Mouse (Mus musculus): ENCODE data around the gene Pik3r5. TPM values are rescaled to one million over a fixed set of nuclear protein-coding genes. Genes with fewer than 3 reads are reported as not detected.

The Pik3r5 gene
- total RNA-seq, 2 experiments from 2014 or later = 2.4 to 2.8 TPM

DNA sequence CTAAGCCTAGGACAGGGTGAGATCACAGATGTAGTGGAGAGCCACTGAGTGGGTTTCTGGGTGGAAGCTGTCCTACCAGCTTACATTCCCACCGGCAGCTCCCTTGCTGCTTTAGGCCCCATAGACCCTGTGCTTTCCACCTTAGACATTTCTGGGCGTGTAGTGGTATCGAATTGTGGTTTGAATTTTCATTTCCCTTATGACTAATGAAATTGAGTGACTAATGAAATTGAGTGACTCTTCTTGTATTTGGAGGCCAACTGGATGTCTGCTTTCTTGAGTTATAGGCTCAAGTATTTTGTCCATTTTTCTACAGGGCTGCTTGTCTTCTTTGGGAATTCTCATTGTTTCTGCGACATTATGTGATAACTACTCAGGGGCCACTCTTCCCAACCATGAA, 14.6 kb downstream of the Pik3r5 start:
- DNase-seq (ENCODE audit: low spot score in 2 of 2) = no peak

DNA sequence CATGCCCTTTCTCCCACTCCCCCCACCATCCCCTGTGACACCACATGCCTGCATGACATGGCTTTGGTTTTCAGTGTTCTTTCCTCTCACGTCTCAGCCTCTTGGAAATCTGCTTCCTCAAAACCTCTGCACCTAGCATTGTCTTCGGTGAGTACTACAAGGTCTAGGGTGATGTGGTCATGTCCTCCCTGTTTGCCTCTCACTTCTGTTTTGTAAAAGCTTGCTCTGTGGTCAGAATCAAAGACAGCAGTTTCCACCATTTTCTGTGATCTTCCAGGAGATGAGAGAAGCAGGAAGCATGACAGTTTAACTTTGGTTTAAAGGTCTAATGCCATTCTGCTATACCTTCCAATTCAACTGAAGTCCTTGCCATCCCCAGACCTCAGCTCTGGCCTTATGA, 15.3 kb downstream of the Pik3r5 start:
- DNase-seq (ENCODE audit: low spot score in 2 of 2) = no peak

DNA sequence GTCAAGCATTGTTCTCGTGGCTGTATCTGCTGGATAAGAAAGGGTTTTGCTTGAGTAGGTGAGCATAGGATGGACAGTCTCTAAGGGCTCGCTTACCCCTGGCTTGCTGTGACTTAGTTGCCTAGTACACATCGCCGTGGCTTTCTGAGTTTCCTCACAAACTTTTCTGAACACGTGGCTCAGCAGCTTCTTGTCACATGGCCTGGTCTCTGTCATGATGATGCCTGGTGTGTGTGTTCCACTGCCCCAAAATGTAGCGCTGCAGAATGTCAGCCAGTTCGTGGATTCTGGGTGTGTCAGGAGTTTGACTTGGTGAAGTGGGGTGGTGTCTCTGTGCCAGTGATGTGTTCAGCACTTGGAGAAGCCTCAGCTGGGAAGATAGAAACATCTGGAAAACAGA, 16.4 kb downstream of the Pik3r5 start:
- no peak for DNase-seq (ENCODE audit: low spot score in 2 of 2)

DNA sequence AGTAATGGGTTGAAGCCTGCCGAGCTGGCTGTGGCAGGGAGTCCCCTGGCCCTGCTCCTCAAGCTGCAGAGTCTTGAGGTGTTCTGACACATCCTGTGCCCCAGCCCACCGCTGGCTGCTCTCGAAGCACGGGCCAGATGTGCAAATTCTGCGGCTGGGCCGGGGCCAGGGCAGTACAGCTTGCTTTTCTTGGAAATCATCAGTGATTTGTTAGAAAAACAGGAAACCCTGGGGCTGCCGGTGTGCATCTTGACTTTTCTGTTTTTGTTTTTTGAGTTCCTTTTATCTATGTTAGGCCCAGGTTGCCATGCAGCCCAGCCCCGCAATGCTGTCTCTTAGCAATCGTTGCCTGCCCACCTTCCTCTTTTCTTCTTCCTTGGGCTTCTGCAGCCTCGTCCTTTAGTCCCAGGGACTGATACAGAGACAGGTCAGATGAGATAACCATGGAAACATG, 19.4 kb downstream of the Pik3r5 start:
- no peak for DNase-seq (ENCODE audit: low spot score in 2 of 2)

DNA sequence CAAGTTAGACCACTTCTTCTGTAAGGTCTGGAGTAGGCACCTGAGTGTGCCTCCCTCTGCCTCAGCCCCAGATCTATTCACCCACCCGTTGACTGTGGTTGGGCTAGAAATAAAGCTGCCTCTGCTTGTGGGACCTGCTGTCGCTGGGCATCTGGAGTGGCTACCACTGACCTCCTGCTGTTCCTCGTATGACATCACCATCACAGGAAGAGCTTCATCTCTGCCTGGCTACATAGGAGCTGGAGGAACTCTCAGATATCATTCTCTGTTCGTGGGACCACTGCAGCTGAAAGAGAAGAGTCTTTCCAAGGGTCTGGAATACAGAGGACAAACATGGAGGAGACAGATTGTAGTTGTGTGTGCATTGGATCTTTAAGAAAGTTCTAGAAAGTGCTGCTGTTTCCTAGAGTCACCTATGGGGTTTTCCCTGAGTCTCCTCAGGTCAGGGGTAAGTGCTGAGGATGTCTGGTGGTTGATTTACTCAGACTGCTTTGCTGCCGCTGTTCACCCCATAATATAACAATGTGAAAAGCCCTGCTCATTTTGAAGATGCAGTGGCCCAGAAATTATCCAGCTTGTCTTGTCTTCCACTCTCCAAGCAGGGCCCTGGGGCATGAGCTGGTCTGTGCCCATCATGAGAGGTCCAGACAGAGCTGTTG, 20.0 kb downstream of the Pik3r5 start:
- DNase-seq (ENCODE audit: low spot score in 2 of 2) = no peak

DNA sequence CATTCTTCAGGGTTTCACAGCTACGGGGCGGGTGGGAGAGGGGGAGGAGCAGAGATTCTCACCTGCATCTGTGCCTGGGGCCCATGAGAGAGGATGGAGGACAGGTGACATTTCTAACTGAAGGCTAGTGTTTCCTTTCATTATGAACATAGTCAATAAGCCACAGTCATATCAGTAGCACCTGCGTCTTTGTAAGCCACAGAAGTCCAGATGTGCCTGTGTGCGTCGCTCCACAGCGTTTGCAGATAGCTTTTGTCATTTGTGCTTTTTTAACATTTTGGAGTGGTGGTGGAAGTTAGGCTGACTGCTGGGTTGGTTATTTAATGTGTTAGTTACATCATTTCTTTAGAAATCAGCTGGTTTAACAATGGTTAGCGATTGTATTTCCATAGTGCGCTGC, 20.8 kb downstream of the Pik3r5 start:
- DNase-seq (ENCODE audit: low spot score in 2 of 2) = no peak

DNA sequence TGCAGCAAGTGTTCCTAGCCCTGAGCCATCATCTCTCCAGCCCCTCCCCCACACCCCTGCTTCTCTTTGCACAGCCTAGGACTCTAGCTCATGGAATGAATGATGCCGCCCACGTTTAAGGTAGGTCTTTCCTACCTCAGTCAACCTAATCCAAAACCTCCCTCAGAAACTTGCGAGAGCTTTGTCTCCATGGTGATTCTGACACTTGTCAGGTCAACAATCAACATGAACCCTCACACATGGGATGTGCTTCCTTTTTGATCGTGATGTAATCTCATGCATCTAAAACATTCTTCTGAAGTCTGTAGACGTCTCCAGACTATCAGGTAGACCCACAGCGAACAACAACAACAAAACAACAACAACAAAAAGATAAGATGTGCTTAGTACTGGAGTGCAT, 21.4 kb downstream of the Pik3r5 start:
- DNase-seq (ENCODE audit: low spot score in 2 of 2) = no peak

DNA sequence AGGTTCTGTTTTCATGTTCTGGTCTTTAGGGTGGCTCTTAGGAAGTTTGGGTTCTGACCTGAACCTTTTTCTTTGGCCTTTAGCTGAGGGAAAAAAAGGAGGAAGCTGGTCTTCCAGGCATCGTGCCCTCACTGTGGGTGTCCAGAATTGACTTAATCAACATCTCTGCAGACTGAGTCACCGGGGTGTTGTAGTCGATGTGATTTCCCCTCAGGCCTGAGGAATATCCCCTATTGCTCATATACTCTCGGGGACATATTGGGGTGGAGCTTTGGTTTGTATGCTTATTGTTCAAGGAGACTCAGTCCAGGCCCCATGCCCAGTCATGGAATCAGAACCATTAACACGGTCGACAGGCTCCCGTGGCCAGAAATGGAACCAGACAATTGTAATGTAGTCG, 26.2 kb downstream of the Pik3r5 start:
- no peak for DNase-seq (ENCODE audit: low spot score in 2 of 2)

DNA sequence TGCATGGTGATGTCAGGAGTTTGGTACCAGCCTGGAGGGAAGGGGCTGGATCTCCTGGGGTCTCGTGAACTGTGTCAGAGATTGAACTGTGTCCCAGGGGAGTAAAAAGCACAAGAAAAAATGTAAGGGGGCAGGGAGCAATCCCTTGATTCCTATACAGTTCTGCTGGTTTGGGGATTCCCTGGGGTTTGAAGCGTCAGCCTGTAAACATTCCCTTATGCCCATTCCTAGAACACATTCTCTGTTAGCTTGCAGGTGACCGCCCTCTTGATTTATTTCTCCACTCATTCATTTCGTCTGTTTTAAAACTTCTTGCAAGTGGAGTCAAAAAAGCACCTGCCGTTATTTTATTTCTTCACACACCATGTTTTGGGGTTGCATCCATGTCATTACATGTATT, 27.1 kb downstream of the Pik3r5 start:
- DNase-seq (ENCODE audit: low spot score in 2 of 2) = no peak

DNA sequence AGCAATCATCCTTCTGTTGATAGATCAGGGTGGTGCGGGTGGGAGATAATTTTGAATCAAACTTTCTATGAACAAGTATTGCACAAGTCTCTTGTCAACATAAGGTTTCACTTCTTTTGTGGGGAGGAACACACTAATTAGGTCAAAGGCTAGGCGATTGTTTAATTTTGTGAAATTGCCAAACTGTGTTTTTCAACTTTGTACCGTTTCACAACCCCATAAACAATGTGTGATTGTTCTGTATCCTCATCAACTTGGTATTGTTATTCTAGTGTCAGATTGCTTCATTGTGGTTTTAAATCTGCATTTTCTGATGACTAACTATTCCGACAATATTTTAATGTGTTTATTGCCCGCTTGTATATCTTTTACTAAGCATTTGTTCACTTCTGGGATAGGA, 27.6 kb downstream of the Pik3r5 start:
- DNase-seq (ENCODE audit: low spot score in 2 of 2) = no peak

DNA sequence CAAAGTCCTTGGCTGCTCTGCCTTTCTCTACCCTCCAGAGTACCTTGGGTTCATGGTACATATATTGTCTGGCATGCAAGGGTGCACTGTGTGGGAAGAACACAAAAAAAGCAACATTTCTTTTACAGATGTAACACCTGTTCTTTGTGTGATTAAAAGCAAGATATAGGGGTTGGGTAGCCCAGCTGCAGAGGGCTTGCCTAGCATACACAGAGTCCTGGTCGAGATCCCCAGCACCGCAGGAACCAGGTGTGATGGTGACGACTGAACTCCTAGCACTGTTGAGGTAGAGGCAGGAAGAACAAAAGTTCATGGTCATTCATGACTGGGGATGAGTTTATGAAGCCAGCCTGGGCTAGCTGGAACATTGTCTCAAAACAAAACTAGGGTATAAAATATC, 30.8 kb downstream of the Pik3r5 start:
- no peak for DNase-seq (ENCODE audit: low spot score in 2 of 2)

DNA sequence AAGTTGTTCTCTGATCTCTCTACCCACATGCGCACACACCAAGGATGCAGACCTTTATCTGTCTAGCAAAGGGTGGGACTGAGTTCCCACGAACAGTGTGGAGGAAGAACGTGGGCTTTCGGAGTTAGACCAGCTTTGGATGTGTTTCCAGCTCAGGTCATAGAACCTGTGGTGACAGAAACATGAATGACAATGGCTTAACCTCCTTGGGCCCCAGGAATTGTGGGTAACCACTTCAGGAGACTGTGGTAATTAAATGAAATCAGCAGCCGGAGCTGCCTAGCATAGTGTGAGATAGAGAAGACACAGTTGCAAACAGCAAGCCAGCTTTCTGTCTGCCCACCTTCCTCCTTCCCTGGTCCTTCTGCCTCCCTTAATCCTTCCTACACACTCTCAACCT, 32.3 kb downstream of the Pik3r5 start:
- no peak for DNase-seq (ENCODE audit: low spot score in 2 of 2)

DNA sequence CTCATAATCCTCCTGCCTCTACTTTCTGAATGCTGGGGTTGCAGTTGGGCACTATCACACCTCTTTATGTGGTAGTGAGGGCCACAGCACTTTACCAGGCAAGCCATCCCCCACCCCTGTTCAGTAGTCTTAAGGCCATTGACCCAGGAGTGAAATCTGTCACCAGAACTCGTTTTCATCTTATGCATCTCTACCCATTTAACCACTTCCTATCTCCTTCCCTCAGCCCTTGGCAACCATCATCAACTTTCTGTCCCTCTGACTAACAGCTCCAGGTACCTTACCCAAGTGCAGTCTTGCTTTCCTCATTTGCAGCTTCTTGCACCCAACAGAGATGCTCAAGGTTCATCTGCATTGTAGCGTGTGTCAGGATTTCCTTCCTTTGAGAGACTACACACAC, 33.2 kb downstream of the Pik3r5 start:
- no peak for DNase-seq (ENCODE audit: low spot score in 2 of 2)

DNA sequence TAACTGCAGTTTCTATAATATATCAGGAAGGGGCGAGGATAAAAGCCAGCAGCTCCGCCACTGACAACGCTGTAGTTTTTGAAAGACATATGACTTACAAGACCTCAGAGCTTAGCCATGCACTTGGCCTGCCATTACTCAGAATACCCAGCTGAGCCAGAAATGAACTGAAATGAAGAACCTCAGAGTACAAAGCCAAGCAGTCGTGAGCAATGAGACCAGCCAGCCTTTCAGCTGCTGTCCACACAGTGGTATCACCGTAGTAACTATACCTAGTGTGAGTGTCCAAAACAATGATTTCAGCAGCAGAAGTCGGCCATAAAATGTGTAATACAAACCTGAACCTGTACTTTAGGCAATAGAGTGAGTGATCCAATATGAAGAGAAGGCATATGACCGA, 35.5 kb downstream of the Pik3r5 start:
- DNase-seq (ENCODE audit: low spot score in 2 of 2) = no peak

DNA sequence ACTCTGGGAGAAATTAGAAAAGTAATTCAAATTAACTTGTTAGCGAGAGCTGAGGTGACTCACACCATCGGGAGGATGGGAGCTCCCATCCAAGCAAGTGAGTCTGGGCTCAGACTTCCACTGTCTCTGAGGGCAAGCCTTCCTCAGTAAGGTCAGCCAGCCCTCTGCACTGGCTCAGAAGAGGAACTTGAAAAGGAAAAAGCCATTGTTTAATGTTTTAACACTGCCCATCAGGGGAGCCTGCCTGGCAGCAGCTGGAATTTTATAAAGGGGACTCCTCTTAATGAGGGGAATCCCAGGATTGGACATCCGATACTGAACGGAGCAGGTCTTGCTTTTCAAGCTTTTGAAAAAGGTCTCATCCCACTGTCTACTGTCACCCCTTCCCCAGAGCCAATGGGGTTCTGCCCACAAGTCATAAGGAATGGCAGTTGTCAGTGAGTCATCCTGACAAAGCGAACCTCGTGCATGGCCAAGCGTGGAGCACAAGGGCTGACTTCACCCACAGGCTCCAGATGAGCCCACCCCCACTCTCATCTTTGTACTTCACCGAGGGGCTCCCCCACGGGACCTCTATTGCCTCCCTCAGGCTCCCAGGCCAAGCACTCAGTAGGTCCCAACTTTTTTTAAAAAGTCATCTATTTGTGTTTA, 36.2 kb downstream of the Pik3r5 start:
- no peak for DNase-seq (ENCODE audit: low spot score in 2 of 2)

DNA sequence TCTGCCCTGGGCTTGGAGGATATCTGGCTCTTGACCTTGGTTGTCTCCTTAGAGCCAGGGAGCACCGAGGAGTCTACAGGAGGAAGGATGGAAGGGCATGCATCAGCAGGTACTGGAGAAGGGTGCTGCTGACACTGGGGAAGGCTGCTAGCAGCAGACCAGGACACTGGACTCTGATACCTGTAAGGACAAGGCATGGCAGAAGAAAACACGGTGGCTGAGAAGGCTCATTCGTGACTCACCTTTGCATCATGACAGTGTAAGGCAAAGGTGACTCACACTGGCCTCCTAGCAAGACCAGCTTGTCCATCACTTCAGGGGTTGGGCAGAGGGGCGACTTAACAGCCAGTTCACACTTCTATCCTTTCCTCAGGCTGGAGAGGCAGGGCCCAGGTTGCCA, 37.0 kb downstream of the Pik3r5 start:
- DNase-seq (ENCODE audit: low spot score in 2 of 2) = no peak

DNA sequence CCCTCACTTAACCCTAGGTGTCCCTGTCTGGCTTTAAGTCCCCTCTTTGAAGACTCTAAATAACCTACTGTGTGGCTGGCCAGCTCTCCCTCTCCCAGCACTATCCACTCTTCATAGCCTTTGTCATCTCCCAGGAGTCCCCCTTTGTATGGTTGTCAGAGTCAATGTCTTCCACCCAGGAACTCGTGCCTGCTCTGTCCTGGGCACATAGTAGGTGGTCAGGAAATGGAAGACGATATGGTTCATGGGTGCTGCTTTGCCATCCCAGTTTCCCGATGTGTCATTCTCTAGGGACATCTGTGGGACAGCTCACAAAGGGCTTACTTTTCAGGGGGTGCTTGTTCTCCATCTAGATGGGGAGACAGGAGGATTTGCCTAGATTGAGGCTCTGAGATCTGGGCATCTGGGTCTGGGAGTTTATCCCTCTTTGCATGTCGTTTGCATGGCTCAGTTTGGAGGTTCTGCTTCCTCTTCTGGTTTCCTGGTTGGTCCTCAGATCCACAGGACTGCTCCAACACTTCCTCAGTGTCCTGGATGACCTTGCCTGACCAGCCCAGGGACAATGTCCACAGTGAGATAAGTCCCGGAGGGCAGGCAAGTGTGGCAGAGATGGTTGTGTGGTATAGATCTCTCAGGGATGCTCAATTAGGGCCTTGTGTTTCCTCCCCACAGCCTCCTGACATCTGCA, 40.4 kb downstream of the Pik3r5 start:
- DNase-seq (ENCODE audit: low spot score in 2 of 2) = no peak

DNA sequence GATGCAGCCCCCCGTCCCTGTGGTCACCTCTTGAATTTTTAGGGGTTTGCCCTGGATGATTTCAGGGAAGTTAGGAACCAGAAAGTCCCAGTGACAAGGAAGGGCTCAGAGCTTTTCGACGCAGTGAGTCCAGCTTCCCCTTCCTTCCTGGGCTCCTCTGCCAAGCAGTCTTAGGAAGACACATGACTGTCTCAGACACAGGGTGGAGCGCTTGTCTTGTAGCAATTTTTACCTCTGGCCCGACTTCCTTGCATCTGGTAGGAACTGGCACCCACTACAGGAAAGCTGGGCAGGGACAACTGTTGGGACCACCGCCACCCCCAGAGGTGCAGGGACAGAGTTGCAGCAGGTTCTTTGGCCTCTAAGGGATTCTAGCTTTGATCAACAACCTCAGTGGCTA, 42.7 kb downstream of the Pik3r5 start:
- DNase-seq (ENCODE audit: low spot score in 2 of 2) = no peak

DNA sequence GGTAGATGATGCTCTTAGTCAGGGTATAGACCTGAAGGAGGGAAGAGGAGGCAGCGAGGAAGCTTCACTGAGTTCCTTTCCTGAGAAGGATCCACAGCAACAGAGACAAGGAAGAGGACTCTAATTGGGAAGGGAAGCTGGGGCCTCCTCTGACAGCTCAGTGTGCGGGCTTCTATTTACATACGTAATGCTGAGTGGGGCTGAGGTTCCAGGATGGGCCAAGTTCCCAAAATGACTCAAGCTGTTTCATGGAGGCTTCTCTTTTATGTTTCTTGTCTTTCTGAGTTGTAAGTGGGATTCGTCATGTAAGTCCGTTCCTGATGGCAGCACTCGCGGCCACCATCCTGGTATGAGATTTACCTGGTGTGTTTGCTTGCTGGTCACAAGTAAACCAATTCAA, 43.8 kb downstream of the Pik3r5 start:
- DNase-seq (ENCODE audit: low spot score in 2 of 2) = no peak

DNA sequence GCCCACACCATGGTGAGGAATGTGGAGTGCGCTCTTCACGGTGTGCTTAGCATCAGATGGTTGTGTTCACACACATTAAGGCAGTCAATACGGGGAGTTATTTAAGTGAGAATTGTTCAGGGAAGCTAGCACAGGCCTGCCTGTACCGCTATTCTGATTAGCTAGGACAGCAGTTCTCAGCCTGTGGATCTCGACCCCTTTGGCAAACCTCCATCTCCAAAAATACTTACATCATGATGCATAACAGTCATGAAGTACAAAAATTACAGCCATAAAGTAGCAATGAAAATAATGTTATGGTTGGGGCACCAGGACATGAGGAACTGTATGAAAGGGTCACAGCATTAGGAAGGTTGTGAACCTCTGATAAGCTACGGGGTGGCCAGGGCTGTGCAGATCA, 45.7 kb downstream of the Pik3r5 start:
- no peak for DNase-seq (ENCODE audit: low spot score in 2 of 2)

DNA sequence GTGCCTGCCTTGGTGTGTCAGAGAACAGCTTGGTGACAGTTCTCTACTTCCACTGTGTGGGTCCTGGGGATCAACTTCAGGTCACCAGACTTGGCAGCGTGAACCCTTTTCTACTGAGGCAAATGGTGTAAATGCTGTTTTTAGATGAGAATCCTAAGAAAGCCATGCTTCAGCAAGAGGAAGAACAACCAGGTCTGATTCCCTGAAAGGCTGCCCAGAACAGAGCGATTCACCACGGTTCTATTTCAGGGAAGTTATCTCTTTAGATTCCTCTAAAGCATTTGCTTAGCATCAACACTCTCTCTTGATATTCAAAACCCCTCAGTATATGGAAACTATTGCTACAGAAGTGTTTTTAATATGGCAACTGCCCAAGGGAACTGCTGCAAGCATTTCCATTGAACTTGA, 46.7 kb downstream of the Pik3r5 start:
- DNase-seq (ENCODE audit: low spot score in 2 of 2) = no peak

DNA sequence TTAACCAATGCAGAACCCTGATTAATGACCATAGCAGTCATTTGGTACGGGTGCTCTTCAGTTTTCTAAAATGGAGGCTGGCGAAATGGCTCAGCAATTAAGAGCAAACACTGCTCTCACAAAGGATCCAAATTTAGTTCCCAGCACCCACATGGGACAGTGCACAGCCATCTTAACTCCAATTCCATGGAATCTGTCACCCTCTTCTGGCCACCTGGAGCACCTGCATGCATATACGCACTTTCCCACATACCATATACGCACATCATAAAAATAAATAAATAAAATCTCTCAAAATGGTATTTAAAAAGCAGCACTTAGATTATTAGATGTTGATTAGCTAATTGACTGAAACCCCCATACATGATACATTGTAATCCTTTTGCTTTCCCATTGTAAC, 48.7 kb downstream of the Pik3r5 start:
- DNase-seq (ENCODE audit: low spot score in 2 of 2) = no peak

DNA sequence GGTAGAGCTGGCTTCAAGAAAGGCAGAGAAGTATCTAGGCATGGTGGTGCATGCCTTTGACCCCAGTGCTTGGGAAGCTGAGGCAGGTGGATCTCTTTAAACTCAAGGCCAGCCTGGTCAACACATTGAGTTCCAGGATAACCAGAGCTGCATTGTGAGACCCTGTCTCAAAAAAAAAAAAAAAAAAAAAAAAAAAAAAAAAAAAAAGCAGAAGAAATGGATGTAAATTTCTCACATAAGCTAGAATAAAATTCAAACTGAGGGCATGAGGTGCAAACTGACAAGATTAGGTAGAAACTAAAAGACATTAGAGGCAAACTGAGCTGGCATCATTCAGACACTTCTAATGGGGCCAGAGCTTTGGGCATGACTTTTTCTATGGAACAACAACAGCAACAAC, 50.1 kb downstream of the Pik3r5 start:
- DNase-seq (ENCODE audit: low spot score in 2 of 2) = no peak

All from layer of hippocampus, adult 18-20 months (tissue).